Mouse (Mus musculus): ENCODE measurements around the gene Ascc3. TPM values are rescaled to one million over a fixed set of nuclear protein-coding genes. Genes with fewer than 3 reads are reported as not detected.

Ascc3 gene
- polyA plus RNA-seq, 1 experiment from 2014 or later, result 22.1 TPM

DNA sequence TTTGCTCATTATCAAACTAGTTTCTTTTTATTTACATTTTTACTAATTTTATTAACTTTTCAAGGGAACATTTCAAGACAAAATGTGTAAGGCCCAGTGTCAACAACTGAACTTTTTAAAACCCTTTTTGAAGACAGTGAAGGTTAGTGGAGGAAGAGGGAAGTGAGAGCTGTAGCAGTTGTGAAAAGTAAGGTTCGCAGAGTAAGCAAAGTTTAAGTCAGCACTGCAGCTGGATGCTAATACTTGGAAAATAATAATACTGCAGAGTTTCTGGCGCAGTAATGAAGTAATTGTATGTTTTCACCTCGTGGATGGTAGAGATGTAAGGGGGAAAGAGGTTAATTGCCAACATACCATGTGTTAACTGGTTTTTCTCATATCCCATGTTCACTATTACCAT lies 112.4 kb downstream of the Ascc3 start:
- H3K36me3 ChIP-seq (ENCODE audit: control insufficient read depth, insufficient read depth, low read length), result no peaks in the 10 kb centered on the region; the same call in 1 of the 2 replicates
- no peak overlapping the region for H3K4me2 ChIP-seq (ENCODE audit: low read depth, low read length)
- WGBS, result 85% methylated on average over 3 of the region's 3 CpGs

DNA sequence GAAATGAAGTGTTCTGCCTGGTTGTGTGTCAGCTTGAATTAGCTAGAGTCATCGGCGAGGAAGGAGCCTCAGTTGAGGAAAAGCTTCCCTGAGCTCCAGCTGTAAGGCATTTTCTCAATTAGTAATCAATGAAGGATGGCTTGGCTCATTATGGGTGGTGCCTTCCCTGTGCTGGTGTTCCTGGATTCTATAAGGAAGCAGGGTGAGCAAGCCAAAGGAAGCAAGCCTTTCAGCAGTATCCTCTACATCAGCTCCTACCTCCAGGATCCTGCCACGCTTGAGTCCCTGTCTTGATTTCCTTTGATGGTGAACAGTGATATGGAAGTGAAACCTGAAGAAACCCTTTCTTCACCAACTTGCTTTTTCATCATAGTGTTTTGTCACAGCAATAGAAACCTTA lies 118.8 kb downstream of the Ascc3 start:
- Histone ChIP-seq H3K4me1 (ENCODE audit: control insufficient read depth, insufficient read depth, low read length) (no peaks in the 10 kb centered on the region), H3K9ac (ENCODE audit: low read length) (no peak overlapping the region), H3K36me3 (ENCODE audit: control insufficient read depth, insufficient read depth, low read length) (no peaks in the 10 kb centered on the region; the same call in 1 of the 2 replicates), H3K9me3 (replicated peaks; ENCODE audit: control insufficient read depth, low read length) (no peaks in the 10 kb centered on the region), H3K4me2 (ENCODE audit: low read depth, low read length) (no peak overlapping the region), H3K27me3 (ENCODE audit: control insufficient read depth, insufficient read depth, low read length) (no peaks in the 10 kb centered on the region), H3K27ac (ENCODE audit: low read length) (no peak overlapping the region), H3K4me3 (replicated peaks; ENCODE audit: low read length) (no peak overlapping the region)
- no peak for ATAC-seq (ENCODE audit: insufficient read depth, low FRiP score)
- WGBS, result 88% methylated on average over 3 of the region's 3 CpGs

More for the DNA sequence above, 112.4 kb downstream of the Ascc3 start:
- Histone ChIP-seq H3K27me3 (ENCODE audit: control insufficient read depth, insufficient read depth, low read length) (no peaks in the 10 kb centered on the region), H3K4me3 (replicated peaks; ENCODE audit: low read length) (no peak overlapping the region), H3K9me3 (replicated peaks; ENCODE audit: control insufficient read depth, low read length) (no peaks in the 10 kb centered on the region), H3K27ac (ENCODE audit: low read length) (no peak overlapping the region), H3K9ac (ENCODE audit: low read length) (no peak overlapping the region), H3K4me1 (ENCODE audit: control insufficient read depth, insufficient read depth, low read length) (no peaks in the 10 kb centered on the region)
- ATAC-seq (ENCODE audit: insufficient read depth, low FRiP score), result no peak

DNA sequence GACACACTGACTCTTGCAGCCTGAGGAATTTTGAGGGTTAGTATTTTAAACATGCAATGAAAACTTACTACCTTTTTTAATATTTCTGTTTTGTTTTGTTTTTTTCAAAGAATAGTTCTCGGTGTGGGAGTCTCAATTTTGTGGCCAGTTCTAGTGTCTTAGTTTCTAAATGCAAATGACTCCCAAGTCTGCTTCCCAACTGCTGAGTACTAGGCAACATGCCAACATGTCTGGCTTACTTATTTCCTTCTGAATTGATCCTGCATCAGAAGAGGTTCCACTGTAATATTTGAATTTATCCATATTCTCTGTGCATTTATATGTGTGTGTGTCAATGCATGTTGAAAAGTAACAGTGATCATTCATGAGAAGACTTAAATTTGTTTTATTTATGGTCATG lies 119.3 kb downstream of the Ascc3 start:
- Histone ChIP-seq H3K9ac (ENCODE audit: low read length) (no peak overlapping the region), H3K4me2 (ENCODE audit: low read depth, low read length) (no peak overlapping the region), H3K36me3 (ENCODE audit: control insufficient read depth, insufficient read depth, low read length) (no peaks in the 10 kb centered on the region; the same call in 1 of the 2 replicates), H3K27ac (ENCODE audit: low read length) (no peak overlapping the region), H3K4me3 (replicated peaks; ENCODE audit: low read length) (no peak overlapping the region), H3K9me3 (replicated peaks; ENCODE audit: control insufficient read depth, low read length) (no peaks in the 10 kb centered on the region), H3K4me1 (ENCODE audit: control insufficient read depth, insufficient read depth, low read length) (no peaks in the 10 kb centered on the region), H3K27me3 (ENCODE audit: control insufficient read depth, insufficient read depth, low read length) (no peaks in the 10 kb centered on the region)
- WGBS, result 90% methylated on average over 1 of the region's 1 CpGs
- ATAC-seq (ENCODE audit: insufficient read depth, low FRiP score), result no peak

DNA sequence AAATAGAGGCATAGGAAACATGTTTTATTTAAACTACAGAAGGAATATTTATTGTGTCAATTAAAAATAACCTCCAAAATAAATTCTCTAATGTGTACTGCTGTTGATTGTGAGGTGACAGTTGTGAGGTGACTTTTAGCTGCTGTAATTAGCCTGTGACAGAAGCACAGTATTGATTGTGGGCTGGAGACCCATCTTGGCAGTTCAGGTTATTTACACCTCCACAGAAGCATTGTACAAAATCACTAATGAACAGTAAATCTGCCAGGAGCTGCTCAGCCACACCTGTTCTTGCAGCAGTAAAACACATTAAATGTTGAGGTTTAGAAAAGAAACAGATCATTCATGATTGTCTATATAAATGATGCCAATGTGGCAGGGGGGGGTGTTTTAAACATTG lies 141.0 kb downstream of the Ascc3 start:
- no peak overlapping the region for H3K4me2 ChIP-seq (ENCODE audit: low read depth, low read length)
- H3K36me3 ChIP-seq (ENCODE audit: control insufficient read depth, insufficient read depth, low read length), result no peaks in the 10 kb centered on the region
- no peaks in the 10 kb centered on the region for H3K27me3 ChIP-seq (ENCODE audit: control insufficient read depth, insufficient read depth, low read length)
- ATAC-seq (ENCODE audit: insufficient read depth, low FRiP score), result no peak
- no peaks in the 10 kb centered on the region for H3K9me3 ChIP-seq (replicated peaks; ENCODE audit: control insufficient read depth, low read length)
- no peak overlapping the region for H3K27ac ChIP-seq (ENCODE audit: low read length)
- H3K4me3 ChIP-seq (replicated peaks; ENCODE audit: low read length), result no peak overlapping the region
- no peaks in the 10 kb centered on the region for H3K4me1 ChIP-seq (ENCODE audit: control insufficient read depth, insufficient read depth, low read length)
- H3K9ac ChIP-seq (ENCODE audit: low read length), result no peak overlapping the region

GRCm38 (mm10) chr10:50762069-50762468 lies 169.6 kb downstream of the Ascc3 start:
- no peak overlapping the region for H3K27ac ChIP-seq (ENCODE audit: low read length)
- WGBS, result 77% methylated on average over 2 of the region's 2 CpGs
- no peak overlapping the region for H3K4me3 ChIP-seq (replicated peaks; ENCODE audit: low read length)
- H3K4me1 ChIP-seq (ENCODE audit: control insufficient read depth, insufficient read depth, low read length), result no peaks in the 10 kb centered on the region
- H3K9me3 ChIP-seq (replicated peaks; ENCODE audit: control insufficient read depth, low read length), result no peaks in the 10 kb centered on the region
- no peak overlapping the region for H3K4me2 ChIP-seq (ENCODE audit: low read depth, low read length)
- no peak for ATAC-seq (ENCODE audit: insufficient read depth, low FRiP score)
- no peak overlapping the region for H3K9ac ChIP-seq (ENCODE audit: low read length)
- no peaks in the 10 kb centered on the region for H3K27me3 ChIP-seq (ENCODE audit: control insufficient read depth, insufficient read depth, low read length)
- H3K36me3 ChIP-seq (ENCODE audit: control insufficient read depth, insufficient read depth, low read length), result no peaks in the 10 kb centered on the region

DNA sequence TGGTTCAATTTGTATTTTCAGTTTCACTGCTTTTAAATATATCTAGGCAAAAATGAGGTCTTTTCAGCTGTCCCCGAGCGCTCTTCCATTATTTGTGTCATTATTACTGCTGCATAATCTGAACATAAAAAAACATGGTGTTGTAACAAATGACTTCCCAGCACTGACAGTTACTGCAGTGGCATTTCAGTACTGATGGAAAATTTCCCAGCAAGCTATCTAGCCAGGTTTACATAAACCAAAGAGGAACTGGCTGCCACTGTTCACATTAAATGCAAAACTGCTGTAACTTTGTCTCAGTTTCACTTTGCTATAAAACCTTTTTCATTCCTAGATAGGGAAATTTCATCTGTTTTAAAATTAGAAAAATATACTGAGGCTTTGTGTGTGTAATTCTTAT lies 170.5 kb downstream of the Ascc3 start:
- Histone ChIP-seq H3K4me3 (replicated peaks; ENCODE audit: low read length) (no peak overlapping the region), H3K27ac (ENCODE audit: low read length) (no peak overlapping the region), H3K9me3 (replicated peaks; ENCODE audit: control insufficient read depth, low read length) (no peaks in the 10 kb centered on the region), H3K4me1 (ENCODE audit: control insufficient read depth, insufficient read depth, low read length) (no peaks in the 10 kb centered on the region), H3K27me3 (ENCODE audit: control insufficient read depth, insufficient read depth, low read length) (no peaks in the 10 kb centered on the region), H3K36me3 (ENCODE audit: control insufficient read depth, insufficient read depth, low read length) (no peaks in the 10 kb centered on the region), H3K9ac (ENCODE audit: low read length) (no peak overlapping the region), H3K4me2 (ENCODE audit: low read depth, low read length) (no peak overlapping the region)
- ATAC-seq (ENCODE audit: insufficient read depth, low FRiP score), result no peak
- WGBS, result 75% methylated on average over 2 of the region's 2 CpGs

DNA sequence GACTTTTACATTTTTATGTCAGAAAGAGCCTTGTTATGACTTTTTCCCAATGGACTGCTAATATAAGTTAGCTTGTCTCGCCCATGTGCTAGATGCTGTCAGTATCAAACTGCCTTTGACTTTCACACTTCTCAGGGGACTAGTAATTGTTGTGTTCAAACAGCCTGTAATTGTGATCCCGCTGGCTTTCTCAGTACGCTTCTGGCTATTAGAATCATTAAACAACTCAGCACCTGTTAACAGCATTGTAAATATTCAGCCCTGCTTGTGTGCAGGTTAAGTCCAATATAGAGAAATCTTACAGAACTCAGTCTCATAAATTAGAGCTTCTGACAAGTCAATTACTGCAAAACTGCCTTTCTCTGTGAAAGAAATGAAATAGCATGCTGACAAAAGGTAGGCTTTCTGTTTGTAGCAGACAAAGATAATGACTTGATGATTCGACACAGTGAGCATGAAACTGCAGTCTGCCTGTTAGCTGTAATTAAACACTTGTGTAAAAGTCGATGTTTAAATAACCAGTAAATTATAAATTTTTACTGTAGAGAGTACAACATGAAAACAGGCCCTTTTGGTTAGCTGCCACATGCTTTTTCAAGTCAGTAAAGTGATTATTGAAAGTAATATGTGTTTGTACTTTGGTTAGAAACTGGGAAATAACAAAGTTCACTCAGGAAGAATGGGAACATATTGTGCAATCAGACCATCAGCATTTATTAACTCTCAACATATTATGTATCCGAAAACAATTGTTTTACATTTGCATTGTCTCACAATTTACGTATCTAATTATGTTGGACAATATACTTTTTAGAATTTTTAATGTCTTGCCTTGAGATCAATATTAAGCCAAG lies 171.2 kb downstream of the Ascc3 start:
- no peaks in the 10 kb centered on the region for H3K4me1 ChIP-seq (ENCODE audit: control insufficient read depth, insufficient read depth, low read length)
- H3K9me3 ChIP-seq (replicated peaks; ENCODE audit: control insufficient read depth, low read length), result no peaks in the 10 kb centered on the region
- H3K4me3 ChIP-seq (replicated peaks; ENCODE audit: low read length), result no peak overlapping the region
- no peak overlapping the region for H3K4me2 ChIP-seq (ENCODE audit: low read depth, low read length)
- no peak for ATAC-seq (ENCODE audit: insufficient read depth, low FRiP score)
- 65% methylated on average over 7 of the region's 7 CpGs for WGBS
- H3K27me3 ChIP-seq (ENCODE audit: control insufficient read depth, insufficient read depth, low read length), result no peaks in the 10 kb centered on the region
- H3K27ac ChIP-seq (ENCODE audit: low read length), result no peak overlapping the region
- H3K9ac ChIP-seq (ENCODE audit: low read length), result no peak overlapping the region
- no peaks in the 10 kb centered on the region for H3K36me3 ChIP-seq (ENCODE audit: control insufficient read depth, insufficient read depth, low read length)

GRCm38 (mm10) chr10:50772811-50773210 lies 180.3 kb downstream of the Ascc3 start:
- Histone ChIP-seq H3K9ac (ENCODE audit: low read length) (no peak overlapping the region), H3K27me3 (ENCODE audit: control insufficient read depth, insufficient read depth, low read length) (no peaks in the 10 kb centered on the region), H3K4me3 (replicated peaks; ENCODE audit: low read length) (no peak overlapping the region), H3K4me1 (ENCODE audit: control insufficient read depth, insufficient read depth, low read length) (no peaks in the 10 kb centered on the region), H3K36me3 (ENCODE audit: control insufficient read depth, insufficient read depth, low read length) (no peaks in the 10 kb centered on the region), H3K27ac (ENCODE audit: low read length) (no peak overlapping the region), H3K9me3 (replicated peaks; ENCODE audit: control insufficient read depth, low read length) (no peaks in the 10 kb centered on the region), H3K4me2 (ENCODE audit: low read depth, low read length) (no peak overlapping the region)
- 76% methylated on average over 2 of the region's 2 CpGs for WGBS
- ATAC-seq (ENCODE audit: insufficient read depth, low FRiP score), result no peak

DNA sequence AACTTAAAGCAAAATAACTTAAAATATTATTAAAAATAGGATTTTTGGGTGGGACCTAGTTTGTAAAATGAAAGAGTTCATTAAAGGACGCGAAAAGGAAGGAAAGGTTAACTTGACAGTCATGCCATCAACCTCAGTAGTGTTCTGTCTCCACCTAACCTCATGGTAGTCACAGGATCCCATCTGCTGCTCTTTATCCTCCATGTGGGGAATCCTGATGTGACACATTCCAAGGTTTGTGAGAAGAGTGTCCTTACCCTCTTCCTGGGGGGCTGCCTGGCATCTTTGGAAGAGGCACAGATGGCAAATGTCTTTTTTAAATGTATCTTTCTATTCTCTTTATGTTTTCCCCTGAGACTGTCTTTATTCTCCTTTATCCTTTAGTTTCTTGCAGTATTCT lies 181.4 kb downstream of the Ascc3 start:
- Histone ChIP-seq H3K27me3 (ENCODE audit: control insufficient read depth, insufficient read depth, low read length) (no peaks in the 10 kb centered on the region), H3K4me3 (replicated peaks; ENCODE audit: low read length) (no peak overlapping the region), H3K9ac (ENCODE audit: low read length) (no peak overlapping the region), H3K4me1 (ENCODE audit: control insufficient read depth, insufficient read depth, low read length) (no peaks in the 10 kb centered on the region), H3K4me2 (ENCODE audit: low read depth, low read length) (no peak overlapping the region), H3K27ac (ENCODE audit: low read length) (no peak overlapping the region), H3K36me3 (ENCODE audit: control insufficient read depth, insufficient read depth, low read length) (no peaks in the 10 kb centered on the region), H3K9me3 (replicated peaks; ENCODE audit: control insufficient read depth, low read length) (no peaks in the 10 kb centered on the region)
- WGBS, result 86% methylated on average over 2 of the region's 2 CpGs
- ATAC-seq (ENCODE audit: insufficient read depth, low FRiP score), result no peak

All from stomach, embryonic 16.5 days (tissue).